16 mouse cellular contexts compared by ENCODE assay signal in genomic region chr3:101536322-101536721, GRCm38 (mm10).
A peak's percentile ranks its signal among the peaks of the same experiment; 100 is the strongest.
DNase-seq lines count a peak whose midpoint lies in the region; ATAC-seq lines count a peak whose summit lies in the region.
"Had no signal": no experiment of that assay in that cellular context is flagged by ENCODE, and none has a peak within 500 bp of the region (broad histone marks: within the 10 kb centered on the region; RNA-seq: fewer than 3 reads in every experiment).

No protein-coding gene starts in this region.

- H3K36me3 ChIP-seq in heart, embryonic 11.5 days (ENCODE audit: control insufficient read depth, insufficient read depth, low read length): no peaks in the 10 kb centered on the region
- no peaks in the 10 kb centered on the region for H3K36me3 ChIP-seq in kidney, embryonic 16.5 days (ENCODE audit: insufficient read depth, low read length)
- H3K36me3 ChIP-seq: hindbrain, embryonic 15.5 days had no signal

- no peaks in the 10 kb centered on the region for H3K9me3 ChIP-seq in heart, embryonic 11.5 days (replicated peaks; ENCODE audit: control insufficient read depth, low read length)
- no peaks in the 10 kb centered on the region for H3K9me3 ChIP-seq in kidney, embryonic 16.5 days (ENCODE audit: low read length)
- H3K9me3 ChIP-seq: hindbrain, embryonic 15.5 days had no signal

- no peaks in the 10 kb centered on the region for H3K27me3 ChIP-seq in heart, embryonic 11.5 days (ENCODE audit: control insufficient read depth, insufficient read depth, low read length)
- no peaks in the 10 kb centered on the region for H3K27me3 ChIP-seq in kidney, embryonic 16.5 days (ENCODE audit: insufficient read depth, low read length)
- H3K27me3 ChIP-seq: hindbrain, embryonic 15.5 days had no signal

- 55% methylated on average over 7 of the region's 7 CpGs for WGBS in heart, embryonic 11.5 days (ENCODE audit: insufficient replicate concordance)
- 84% methylated on average over 7 of the region's 7 CpGs for WGBS in kidney, embryonic 16.5 days

- H3K27ac ChIP-seq in heart, embryonic 11.5 days (ENCODE audit: low read depth, low read length): peak overlapping the region; percentile 15; the same call in 1 of the 2 replicates
- no peak overlapping the region for H3K27ac ChIP-seq in kidney, embryonic 16.5 days (ENCODE audit: low read length)
- H3K27ac ChIP-seq: hindbrain, embryonic 15.5 days had no signal

- 0 out of 2 replicates have a peak overlapping the region, but pooled peaks have one; percentile 16 for H3K9ac ChIP-seq in heart, embryonic 11.5 days (ENCODE audit: low read depth, low read length)
- no peak overlapping the region for H3K9ac ChIP-seq in kidney, embryonic 16.5 days (replicated peaks; ENCODE audit: low read length)
- H3K9ac ChIP-seq: hindbrain, embryonic 15.5 days had no signal

- H3K4me3 ChIP-seq in heart, embryonic 11.5 days (ENCODE audit: low read depth, low read length): no peak overlapping the region
- no peak overlapping the region for H3K4me3 ChIP-seq in kidney, embryonic 16.5 days (ENCODE audit: low read length)
- H3K4me3 ChIP-seq: hindbrain, embryonic 15.5 days had no signal

- no peak overlapping the region; the same call in 1 of the 2 replicates for H3K4me2 ChIP-seq in heart, embryonic 11.5 days
- H3K4me2 ChIP-seq in kidney, embryonic 16.5 days (replicated peaks; ENCODE audit: low read depth, low read length): no peak overlapping the region
- H3K4me2 ChIP-seq: hindbrain, embryonic 15.5 days; midbrain, embryonic 11.5 days had no signal

- H3K4me1 ChIP-seq in heart, embryonic 11.5 days (ENCODE audit: control insufficient read depth, insufficient read depth, low read length): peaks cover 9% of the 10 kb centered on the region
- H3K4me1 ChIP-seq in kidney, embryonic 16.5 days (ENCODE audit: insufficient read depth, low read length): no peaks in the 10 kb centered on the region
- H3K4me1 ChIP-seq: hindbrain, embryonic 15.5 days had no signal

- DNase-seq in frontal cortex, postnatal 10 days (ENCODE audit: low spot score in 2 of 2): no peak
- DNase-seq in gastrocnemius, adult 18-20 months (ENCODE audit: low spot score): peak; percentile 77
- DNase-seq in heart, postnatal 4 days: peak; percentile 55
- DNase-seq in testis, postnatal 14 days (ENCODE audit: low spot score): no peak
- no peak for DNase-seq in adrenal gland, postnatal 10 days
- DNase-seq: cerebellum, adult 9-11 months; embryo, embryonic 11 days; kidney, adult 18-20 months; lung, postnatal 36 days; right cerebral cortex, postnatal 25 days; thymus, postnatal 4 days had no signal

- ATAC-seq in frontal cortex, adult (ENCODE audit: low TSS enrichment): peak; percentile 72; the same call in 1 of the 2 replicates
- 0 out of 2 replicates have a peak, but pooled peaks have one; percentile 22 for ATAC-seq in heart, embryonic 11.5 days (replicated peaks; ENCODE audit: insufficient number of reproducible peaks, low FRiP score, low TSS enrichment)
- ATAC-seq in kidney, embryonic 16.5 days (ENCODE audit: low FRiP score, low TSS enrichment): no peak

Comparison
In these comparisons a context has a peak if more than half of its experiments do, and no peak if none do; other contexts are left out.
1. DNase-seq: peak in gastrocnemius, adult 18-20 months (single experiment) and heart, postnatal 4 days (single experiment); none in frontal cortex, postnatal 10 days (0 of 2), testis, postnatal 14 days (single experiment) and adrenal gland, postnatal 10 days (single experiment).